Mouse (Mus musculus) heart, embryonic 14.5 days (tissue): Measurements from ENCODE around the gene Tbcb. TPM values are rescaled to one million over a fixed set of nuclear protein-coding genes. Genes with fewer than 3 reads are reported as not detected.

Source experiments
- ATAC-seq: fragments of 200-750 bp; cut with Nextera tagmentation; 2 replicates; pipeline ENCODE4 v1.8.0; 2017; ENCODE audit warnings: low read depth, moderate TSS enrichment; ENCODE audit not compliant: insufficient number of reproducible peaks, insufficient read depth, low FRiP score
- H3K27ac ChIP-seq, 2 experiments: fragments of 200-500 bp in 1 of 2; fragments of 300-500 bp in 1 of 2; sonication (generic) in 1 of 2; replicated peaks in 1 of 2; 2 replicates each; pipeline ENCODE4 v1.5.1; 2012 to 2014; ENCODE audit warnings: low read depth in 2 of 2, low read length in 2 of 2, control low read depth in 1 of 2, mild to moderate bottlenecking in 1 of 2, mixed read lengths in 1 of 2; ENCODE audit not compliant: control insufficient read depth in 1 of 2, insufficient read depth in 1 of 2
- H3K27me3 ChIP-seq: fragments of 300-500 bp; sonication (generic); 2 replicates; pipeline ENCODE4 v1.6.1; 2014; ENCODE audit warnings: mild to moderate bottlenecking, low read length, control low read depth; ENCODE audit not compliant: control insufficient read depth, insufficient read depth
- H3K36me3 ChIP-seq: fragments of 300-500 bp; sonication (generic); 2 replicates; pipeline ENCODE4 v1.6.1; 2014; ENCODE audit warnings: mild to moderate bottlenecking, control low read depth, low read length, mixed read lengths; ENCODE audit not compliant: control insufficient read depth, insufficient read depth
- H3K4me1 ChIP-seq, 2 experiments: fragments of 200-500 bp in 1 of 2; fragments of 300-500 bp in 1 of 2; sonication (generic) in 1 of 2; 2 replicates each; pipeline ENCODE4 v1.6.1; 2012 to 2014; ENCODE audit warnings: low read length in 2 of 2, control low read depth in 1 of 2, mixed read lengths in 1 of 2; ENCODE audit not compliant: control insufficient read depth in 2 of 2, insufficient read depth in 2 of 2
- H3K4me2 ChIP-seq: fragments of 300-500 bp; sonication (generic); 2 replicates; pipeline ENCODE4 v1.6.1; 2014; ENCODE audit warnings: mild to moderate bottlenecking, low read length
- H3K4me3 ChIP-seq, 2 experiments: fragments of 200-500 bp in 1 of 2; fragments of 300-500 bp in 1 of 2; sonication (generic) in 1 of 2; 2 replicates each; pipeline ENCODE4 v1.5.1; 2012 to 2014; ENCODE audit warnings: low read length in 2 of 2, mild to moderate bottlenecking in 2 of 2, control low read depth in 1 of 2, low read depth in 1 of 2, moderate library complexity in 1 of 2; ENCODE audit not compliant: control insufficient read depth in 1 of 2, insufficient read depth in 1 of 2
- H3K9ac ChIP-seq: fragments of 300-500 bp; sonication (generic); 2 replicates; pipeline ENCODE4 v1.6.1; 2014; ENCODE audit warnings: mild to moderate bottlenecking, low read length
- H3K9me3 ChIP-seq: fragments of 300-500 bp; sonication (generic); 2 replicates; pipeline ENCODE4 v1.6.1; 2016; ENCODE audit warnings: low read length, control low read depth; ENCODE audit not compliant: control insufficient read depth
- WGBS: fragments of 180-500 bp; shearing (Covaris S2); extraction: QIAGEN DNeasy Blood & Tissue Kit; methylation state at CpG from one replicate; pipeline ENCODE4 v1.1.7; 2014; 5-methylcytosine and 5-hydroxymethylcytosine counted together
- polyA plus RNA-seq: library from polyadenylated mRNA; unstranded; fragments of >200 nt; fragmentation: Nextera tagmentation; extraction: Ambion mirVana; gene quantifications from 2 replicates; pipeline ENCODE4 v1.2.1, GENCODE M21; 2014

The Tbcb gene
- polyA plus RNA-seq = 137 and 144 TPM in 2 replicates

GRCm38 (mm10) chr7:30231669-30232454, at the start of gene Tbcb, which contains the start of gene Polr2i:
Gene Tbcb, minus strand, starts transcription at chr7:30232272.
Gene Polr2i, plus strand, starts transcription at chr7:30231948.
- ATAC-seq = peak; percentile 93
- Histone ChIP-seq H3K27me3 (no peaks in the 10 kb centered on the region), H3K9me3 (no peaks in the 10 kb centered on the region), H3K27ac (peak within 1 kb of the TSS; percentile 91 to 96), H3K36me3 (peaks cover 48% of the 10 kb centered on the region), H3K4me1 (peaks cover 3 to 10% of the 10 kb centered on the region in 2 experiments; a peak in 3 of 4 replicates), H3K4me3 (peak within 1 kb of the TSS; percentile 79 to 86), H3K4me2 (peak within 1 kb of the TSS; percentile 92), H3K9ac (peak within 1 kb of the TSS; percentile 88)
- WGBS = under 1% methylated on average over 67 of the region's 67 CpGs

GRCm38 (mm10) chr7:30281522-30281921, 49.5 kb upstream of the Tbcb start:
- Histone ChIP-seq H3K4me1 (peaks cover 7 to 13% of the 10 kb centered on the region in 2 experiments; a peak in 3 of 4 replicates), H3K27ac (peak overlapping the region; percentile 97 to 99; a peak in 3 of 4 replicates), H3K4me2 (peak overlapping the region; percentile 91; the same call in 1 of the 2 replicates), H3K36me3 (0 out of 2 replicates have a peak, but pooled peaks cover 4% of the 10 kb centered on the region), H3K9ac (no peak overlapping the region), H3K27me3 (no peaks in the 10 kb centered on the region), H3K9me3 (no peaks in the 10 kb centered on the region), H3K4me3 (peak overlapping the region in 1 of 2 experiments; percentile 88; a peak in 1 of 4 replicates)
- ATAC-seq = no peak
- 77% methylated on average over 4 of the region's 4 CpGs for WGBS

- Histone ChIP-seq H3K4me1 (peaks cover 7 to 13% of the 10 kb centered on the region in 2 experiments), H3K4me2 (peak overlapping the region; percentile 91), H3K4me3 (peak overlapping the region; percentile 44 to 88), H3K27me3 (no peaks in the 10 kb centered on the region), H3K36me3 (0 out of 2 replicates have a peak, but pooled peaks cover 4% of the 10 kb centered on the region), H3K9me3 (no peaks in the 10 kb centered on the region), H3K9ac (peak overlapping the region; percentile 76), H3K27ac (peak overlapping the region; percentile 97 to 99)
- WGBS = 1% methylated on average over 20 of the region's 20 CpGs
- peak; percentile 88 for ATAC-seq
Measured at GRCm38 (mm10) chr7:30280670-30281138, 48.6 kb upstream of the Tbcb start.

GRCm38 (mm10) chr7:30279951-30280669, 48.0 kb upstream of the Tbcb start, which contains the start of the genes Thap8 and Wdr62:
Gene Thap8, plus strand, starts transcription at chr7:30280094.
Gene Wdr62, minus strand, starts transcription at chr7:30280419.
- no peaks in the 10 kb centered on the region for H3K9me3 ChIP-seq
- 0 out of 2 replicates have a peak, but pooled peaks cover 4% of the 10 kb centered on the region for H3K36me3 ChIP-seq
- ATAC-seq = peak; percentile 93
- under 1% methylated on average over 49 of the region's 49 CpGs for WGBS
- H3K9ac ChIP-seq = peak within 1 kb of the TSS; percentile 76
- H3K4me1 ChIP-seq = peaks cover 10 to 17% of the 10 kb centered on the region in 2 experiments
- H3K4me3 ChIP-seq = peak within 1 kb of the TSS; percentile 88 to 94
- peak within 1 kb of the TSS; percentile 97 to 99 for H3K27ac ChIP-seq
- peak within 1 kb of the TSS; percentile 91 for H3K4me2 ChIP-seq
- no peaks in the 10 kb centered on the region for H3K27me3 ChIP-seq

GRCm38 (mm10) chr7:30279536-30279935, 47.5 kb upstream of the Tbcb start:
- WGBS = 0% methylated on average over 6 of the region's 6 CpGs
- H3K4me3 ChIP-seq = peak overlapping the region; percentile 88 to 94
- H3K27ac ChIP-seq = peak overlapping the region in 1 of 2 experiments; percentile 99; a peak in 3 of 4 replicates
- no peaks in the 10 kb centered on the region for H3K27me3 ChIP-seq
- 0 out of 2 replicates have a peak, but pooled peaks cover 4% of the 10 kb centered on the region for H3K36me3 ChIP-seq
- H3K4me2 ChIP-seq = peak overlapping the region; percentile 91
- no peaks in the 10 kb centered on the region for H3K9me3 ChIP-seq
- ATAC-seq = no peak
- H3K9ac ChIP-seq = peak overlapping the region; percentile 76
- H3K4me1 ChIP-seq = peaks cover 13 to 21% of the 10 kb centered on the region in 2 experiments

GRCm38 (mm10) chr7:30278911-30279310, 46.8 kb upstream of the Tbcb start:
- ATAC-seq = no peak

GRCm38 (mm10) chr7:30274383-30274782, 42.3 kb upstream of the Tbcb start:
- ATAC-seq = no peak
- 73% methylated on average over 6 of the region's 6 CpGs for WGBS
- Histone ChIP-seq H3K4me3 (no peak overlapping the region), H3K27me3 (no peaks in the 10 kb centered on the region), H3K27ac (no peak overlapping the region), H3K36me3 (peaks cover 33% of the 10 kb centered on the region), H3K4me1 (peaks cover 6 to 12% of the 10 kb centered on the region in 2 experiments), H3K4me2 (no peak overlapping the region), H3K9ac (no peak overlapping the region), H3K9me3 (no peaks in the 10 kb centered on the region)

More at GRCm38 (mm10) chr7:30278911-30279310, 46.8 kb upstream of the Tbcb start:
- Histone ChIP-seq H3K4me2 (peak overlapping the region; percentile 91), H3K27ac (no peak overlapping the region), H3K4me3 (peak overlapping the region in 1 of 2 experiments; percentile 88; a peak in 2 of 4 replicates), H3K9ac (no peak overlapping the region), H3K36me3 (0 out of 2 replicates have a peak, but pooled peaks cover 4% of the 10 kb centered on the region), H3K27me3 (no peaks in the 10 kb centered on the region), H3K9me3 (no peaks in the 10 kb centered on the region), H3K4me1 (peaks cover 13 to 22% of the 10 kb centered on the region in 2 experiments)
- WGBS = 59% methylated on average over 2 of the region's 2 CpGs
